Mouse (Mus musculus) heart, adult 8-10 months (tissue): ENCODE results near the gene Tmbim6. TPM values are rescaled to one million over a fixed set of nuclear protein-coding genes. Genes with fewer than 3 reads are reported as not detected.
"Not testable (repeated sequence)": the region's sequence is repeated elsewhere in the genome, so short reads cannot be mapped to it uniquely, and the experiment has no call there.

ENCODE experiments used
- DNase-seq: peaks from one replicate; pipeline ENCODE4 v3.0.0; 2022; ENCODE audit warnings: low spot score
- total RNA-seq, 4 experiments: library from RNA; stranded (reverse); gene quantifications; 2 replicates each; pipeline ENCODE4 v1.2.4; 2022

Gene Tmbim6
- total RNA-seq, 4 experiments from 2014 or later, result 230 to 269 (median 248) TPM

- no peak for DNase-seq
Measured at GRCm38 (mm10) chr15:99384071-99384470, 8.6 kb upstream of the Tmbim6 start.

GRCm38 (mm10) chr15:99386110-99386509, 6.6 kb upstream of the Tmbim6 start:
- DNase-seq, result not testable (repeated sequence)

- no peak for DNase-seq
Measured at GRCm38 (mm10) chr15:99386796-99387195, 5.9 kb upstream of the Tmbim6 start.

- no peak for DNase-seq
Measured at GRCm38 (mm10) chr15:99387976-99388375, 4.7 kb upstream of the Tmbim6 start.

GRCm38 (mm10) chr15:99390472-99391401, 1.9 kb upstream of the Tmbim6 start:
- no peak for DNase-seq

- no peak for DNase-seq
Measured at GRCm38 (mm10) chr15:99391975-99392374, 707 bp upstream of the Tmbim6 start.

- DNase-seq, result peak; percentile 63
Measured at GRCm38 (mm10) chr15:99393386-99394252, 937 bp downstream of the Tmbim6 start.

- no peak for DNase-seq
Measured at GRCm38 (mm10) chr15:99396462-99396861, 3.8 kb downstream of the Tmbim6 start.

GRCm38 (mm10) chr15:99396875-99397274, 4.2 kb downstream of the Tmbim6 start:
- DNase-seq, result no peak

GRCm38 (mm10) chr15:99397622-99398021, 4.9 kb downstream of the Tmbim6 start:
- no peak for DNase-seq

- no peak for DNase-seq
Measured at GRCm38 (mm10) chr15:99399503-99400245, 7.0 kb downstream of the Tmbim6 start.

- no peak for DNase-seq
Measured at GRCm38 (mm10) chr15:99400602-99401001, 7.9 kb downstream of the Tmbim6 start.

- DNase-seq, result no peak
Measured at GRCm38 (mm10) chr15:99403159-99403889, 10.6 kb downstream of the Tmbim6 start.

GRCm38 (mm10) chr15:99405150-99405549, 12.5 kb downstream of the Tmbim6 start:
- peak; percentile 58 for DNase-seq

- DNase-seq, result no peak
Measured at GRCm38 (mm10) chr15:99406986-99407570, 14.4 kb downstream of the Tmbim6 start.

- no peak for DNase-seq
Measured at GRCm38 (mm10) chr15:99408845-99409244, 16.2 kb downstream of the Tmbim6 start.

GRCm38 (mm10) chr15:99411747-99412146, 19.1 kb downstream of the Tmbim6 start:
- no peak for DNase-seq

- peak; percentile 56 for DNase-seq
Measured at GRCm38 (mm10) chr15:99415793-99416192, 23.1 kb downstream of the Tmbim6 start.

GRCm38 (mm10) chr15:99416348-99416882, 23.7 kb downstream of the Tmbim6 start:
- DNase-seq, result peak; percentile 87

- DNase-seq, result no peak
Measured at GRCm38 (mm10) chr15:99416957-99417356, 24.3 kb downstream of the Tmbim6 start.
